Mouse (Mus musculus): ENCODE measurements around the gene Slc7a7. TPM values are rescaled to one million over a fixed set of nuclear protein-coding genes. Genes with fewer than 3 reads are reported as not detected.

Slc7a7 gene
- polyA plus RNA-seq, 1 experiment from 2014 or later: 5.7 TPM

DNA sequence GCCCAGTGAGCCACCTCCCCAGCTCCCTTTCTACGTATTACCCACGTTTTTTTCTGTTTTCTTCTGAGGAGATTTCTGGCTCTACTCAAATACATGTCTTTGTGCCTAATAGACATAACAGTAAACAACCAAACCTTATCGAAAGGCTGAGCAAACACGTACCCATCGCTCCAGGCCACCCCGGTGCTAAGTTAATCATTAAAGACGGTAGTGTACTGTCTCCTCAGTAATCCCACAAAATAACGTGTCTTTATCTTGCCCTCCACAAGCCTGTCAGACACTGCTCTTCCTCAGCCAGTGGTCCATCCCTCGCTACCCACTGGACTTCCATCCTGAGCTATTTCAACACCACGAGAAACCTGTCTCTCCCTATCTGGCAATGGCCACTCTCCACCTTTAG, 35.8 kb downstream of the Slc7a7 start:
- H3K27me3 ChIP-seq (replicated peaks): no peaks in the 10 kb centered on the region
- H3K4me3 ChIP-seq: no peak overlapping the region
- no peaks in the 10 kb centered on the region for H3K4me1 ChIP-seq
- H3K9ac ChIP-seq: no peak overlapping the region
- 74% methylated on average over 10 of the region's 10 CpGs for WGBS
- no peak for ATAC-seq (ENCODE audit: low FRiP score, low read depth)
- H3K9me3 ChIP-seq: no peaks in the 10 kb centered on the region
- no peak overlapping the region for H3K4me2 ChIP-seq (replicated peaks)
- H3K36me3 ChIP-seq: no peaks in the 10 kb centered on the region
- H3K27ac ChIP-seq: no peak overlapping the region

DNA sequence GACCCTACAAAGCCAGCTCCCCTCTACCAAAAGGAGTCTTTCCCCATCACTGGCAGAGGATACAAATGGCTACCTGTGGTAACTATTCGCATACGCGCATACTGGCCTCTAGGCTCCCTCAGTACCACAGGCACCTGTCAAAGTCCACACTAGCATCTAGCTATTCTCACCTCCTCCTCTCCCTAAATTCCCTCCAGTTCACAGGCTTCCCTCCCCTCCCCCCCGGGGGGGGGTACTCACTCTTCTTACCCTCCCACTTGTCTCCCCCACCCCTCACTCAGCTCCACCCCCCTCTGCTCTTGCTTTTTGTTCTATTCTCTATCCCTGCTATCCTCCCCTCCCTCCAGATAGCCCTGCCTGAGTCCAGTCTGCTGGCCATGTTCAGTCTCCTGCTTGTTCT, 37.0 kb downstream of the Slc7a7 start:
- no peak for ATAC-seq (ENCODE audit: low FRiP score, low read depth)
- H3K27ac ChIP-seq: no peak overlapping the region
- H3K4me1 ChIP-seq: no peaks in the 10 kb centered on the region
- 71% methylated on average over 4 of the region's 4 CpGs for WGBS
- H3K4me2 ChIP-seq (replicated peaks): no peak overlapping the region
- H3K27me3 ChIP-seq (replicated peaks): no peaks in the 10 kb centered on the region
- no peaks in the 10 kb centered on the region for H3K36me3 ChIP-seq
- H3K9ac ChIP-seq: no peak overlapping the region
- H3K9me3 ChIP-seq: no peaks in the 10 kb centered on the region
- no peak overlapping the region for H3K4me3 ChIP-seq

DNA sequence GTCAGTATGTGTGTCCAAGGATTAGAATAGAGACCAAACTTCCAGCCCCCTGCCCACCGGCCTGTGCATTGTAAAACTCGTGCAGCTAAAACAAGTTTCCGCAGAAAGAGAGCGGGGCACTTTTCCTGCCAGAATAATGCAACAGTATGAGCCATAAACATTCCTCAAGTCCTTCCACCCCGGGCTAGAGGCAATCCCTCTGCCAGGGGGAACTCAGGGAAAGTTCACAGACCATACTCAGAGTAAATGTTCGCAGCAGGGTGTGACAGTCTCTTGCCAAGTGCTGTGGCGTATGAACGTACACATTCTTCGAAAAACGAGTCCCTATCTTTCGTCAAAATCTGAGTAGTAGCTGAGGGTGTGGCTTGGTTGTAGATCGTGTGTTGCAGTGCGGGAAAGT, 38.0 kb downstream of the Slc7a7 start:
- H3K4me3 ChIP-seq: no peak overlapping the region
- WGBS: 69% methylated on average over 13 of the region's 13 CpGs
- no peaks in the 10 kb centered on the region for H3K4me1 ChIP-seq
- H3K4me2 ChIP-seq (replicated peaks): no peak overlapping the region
- H3K27ac ChIP-seq: no peak overlapping the region
- ATAC-seq (ENCODE audit: low FRiP score, low read depth): no peak
- H3K9me3 ChIP-seq: no peaks in the 10 kb centered on the region
- no peaks in the 10 kb centered on the region for H3K27me3 ChIP-seq (replicated peaks)
- no peaks in the 10 kb centered on the region for H3K36me3 ChIP-seq
- no peak overlapping the region for H3K9ac ChIP-seq

DNA sequence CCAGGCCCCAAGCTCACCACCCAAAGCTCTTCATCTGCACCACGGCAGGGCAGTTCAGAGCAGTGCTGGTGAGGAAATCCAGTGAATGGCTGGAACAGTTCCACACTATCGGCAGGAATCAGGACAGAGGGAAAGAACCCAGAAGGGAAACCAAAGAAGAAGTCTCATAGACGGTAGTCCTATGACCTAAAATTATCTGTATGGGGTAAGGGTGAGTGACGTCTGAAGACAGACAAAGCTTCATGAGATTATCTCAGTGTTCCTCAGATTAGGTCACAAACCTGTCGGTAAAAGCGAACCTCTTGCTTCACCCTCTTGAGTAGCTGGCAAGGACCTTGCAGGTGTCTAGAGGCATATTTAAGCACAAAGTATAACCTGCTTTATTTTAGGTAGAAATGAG, 40.4 kb downstream of the Slc7a7 start:
- WGBS: 91% methylated on average over 6 of the region's 6 CpGs
- Histone ChIP-seq H3K4me2 (replicated peaks) (no peak overlapping the region), H3K27ac (no peak overlapping the region), H3K36me3 (no peaks in the 10 kb centered on the region), H3K4me1 (no peaks in the 10 kb centered on the region), H3K9ac (no peak overlapping the region), H3K9me3 (no peaks in the 10 kb centered on the region), H3K27me3 (replicated peaks) (no peaks in the 10 kb centered on the region), H3K4me3 (no peak overlapping the region)
- no peak for ATAC-seq (ENCODE audit: low FRiP score, low read depth)

DNA sequence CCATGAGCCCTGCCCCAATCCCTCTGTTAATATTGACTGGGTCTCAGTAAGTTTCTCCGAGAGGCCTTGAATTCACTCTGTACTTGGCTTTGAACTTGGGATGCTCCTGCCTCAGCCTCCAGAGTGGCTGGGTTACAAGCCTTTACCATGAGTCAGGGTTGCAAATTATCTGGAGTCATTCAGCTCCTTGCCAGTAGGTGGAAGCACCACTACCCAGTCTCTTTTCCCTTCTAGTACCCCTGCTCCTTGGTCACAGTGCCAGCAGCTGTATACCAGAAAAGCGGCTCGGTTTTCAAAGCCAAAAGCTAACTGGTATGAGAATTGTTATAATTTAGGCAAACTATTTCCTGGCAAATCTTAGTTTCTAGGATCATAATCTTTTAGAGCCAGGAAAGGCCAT, 41.7 kb downstream of the Slc7a7 start:
- 81% methylated on average over 3 of the region's 3 CpGs for WGBS
- H3K9me3 ChIP-seq: peaks cover 4% of the 10 kb centered on the region; the same call in 1 of the 2 replicates
- no peak for ATAC-seq (ENCODE audit: low FRiP score, low read depth)
- no peak overlapping the region for H3K4me2 ChIP-seq (replicated peaks)
- no peak overlapping the region for H3K27ac ChIP-seq
- H3K9ac ChIP-seq: no peak overlapping the region
- peaks cover 4% of the 10 kb centered on the region; the same call in 1 of the 2 replicates for H3K36me3 ChIP-seq
- H3K4me1 ChIP-seq: no peaks in the 10 kb centered on the region
- no peaks in the 10 kb centered on the region for H3K27me3 ChIP-seq (replicated peaks)
- H3K4me3 ChIP-seq: no peak overlapping the region

DNA sequence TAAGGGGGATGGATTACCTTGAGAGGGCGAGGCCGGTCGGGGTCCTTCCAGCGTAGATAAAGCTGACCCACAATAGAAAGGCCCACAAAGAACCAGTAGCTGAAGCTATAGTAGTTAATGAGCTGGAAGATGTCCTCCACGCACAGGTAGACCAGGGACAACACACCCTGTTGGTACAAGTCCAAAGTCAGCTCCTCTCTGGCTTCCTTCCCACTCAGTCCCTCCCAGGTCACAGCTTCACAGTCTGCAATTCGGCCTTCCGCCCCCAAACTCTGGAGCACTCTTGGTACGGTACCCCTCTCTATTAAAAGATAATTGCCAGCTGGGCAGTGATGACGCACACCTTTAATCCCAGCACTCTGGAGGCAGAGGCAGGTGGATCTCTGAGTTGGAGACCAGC, 44.7 kb downstream of the Slc7a7 start:
- H3K4me1 ChIP-seq: no peaks in the 10 kb centered on the region
- peaks cover 4% of the 10 kb centered on the region; the same call in 1 of the 2 replicates for H3K9me3 ChIP-seq
- H3K4me2 ChIP-seq (replicated peaks): no peak overlapping the region
- H3K9ac ChIP-seq: no peak overlapping the region
- ATAC-seq (ENCODE audit: low FRiP score, low read depth): no peak
- no peak overlapping the region for H3K27ac ChIP-seq
- no peak overlapping the region for H3K4me3 ChIP-seq
- WGBS: 93% methylated on average over 9 of the region's 9 CpGs
- peaks cover 34% of the 10 kb centered on the region for H3K36me3 ChIP-seq
- H3K27me3 ChIP-seq (replicated peaks): no peaks in the 10 kb centered on the region

DNA sequence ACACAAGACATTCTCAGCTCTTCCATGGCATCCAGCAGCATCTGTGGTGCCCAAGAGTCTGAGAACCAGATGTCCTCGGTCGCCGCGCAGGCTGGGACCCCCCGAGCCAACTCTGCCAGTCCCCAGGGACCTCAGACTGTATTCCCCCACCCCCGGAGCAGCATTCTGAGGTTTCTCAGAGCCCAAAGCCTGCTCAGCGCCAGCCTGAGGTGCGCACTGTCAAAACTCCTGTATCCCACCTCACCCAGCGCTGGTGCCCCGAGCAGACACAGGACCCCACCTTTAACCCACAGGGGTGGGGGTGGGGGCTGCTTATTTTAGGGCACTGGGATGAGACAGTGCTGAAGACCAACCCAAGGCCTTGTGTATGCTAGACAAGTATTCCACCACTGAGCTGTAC, 46.1 kb downstream of the Slc7a7 start:
- Histone ChIP-seq H3K9ac (no peak overlapping the region), H3K36me3 (peaks cover 49% of the 10 kb centered on the region), H3K27ac (no peak overlapping the region), H3K4me1 (no peaks in the 10 kb centered on the region), H3K27me3 (replicated peaks) (no peaks in the 10 kb centered on the region), H3K4me2 (replicated peaks) (no peak overlapping the region), H3K4me3 (no peak overlapping the region), H3K9me3 (peaks cover 4% of the 10 kb centered on the region; the same call in 1 of the 2 replicates)
- peak; percentile 53; the same call in 1 of the 2 replicates for ATAC-seq (ENCODE audit: low FRiP score, low read depth)
- 97% methylated on average over 10 of the region's 10 CpGs for WGBS

DNA sequence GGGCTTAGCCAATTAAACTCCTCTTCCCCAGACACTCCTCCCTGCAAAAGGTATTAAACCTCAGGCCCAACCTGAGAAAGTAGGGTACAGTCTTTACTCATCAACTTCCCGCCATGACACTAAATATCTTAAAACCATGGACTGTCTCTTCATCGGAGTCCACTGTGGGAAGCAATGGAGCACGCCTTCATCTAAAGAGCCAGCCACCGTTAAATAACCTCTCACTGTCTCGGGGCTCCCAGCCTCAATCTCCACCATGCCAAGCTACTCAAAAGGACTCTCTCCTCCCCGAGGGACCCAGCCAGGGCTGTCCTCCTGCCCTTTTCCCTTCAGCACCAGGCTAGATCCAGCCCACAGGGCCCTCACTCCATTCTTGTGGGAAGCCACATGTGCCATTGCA, 47.0 kb downstream of the Slc7a7 start:
- Histone ChIP-seq H3K4me1 (no peaks in the 10 kb centered on the region), H3K27ac (no peak overlapping the region), H3K4me3 (no peak overlapping the region), H3K9me3 (peaks cover 4% of the 10 kb centered on the region; the same call in 1 of the 2 replicates), H3K4me2 (replicated peaks) (no peak overlapping the region), H3K36me3 (peaks cover 50% of the 10 kb centered on the region), H3K9ac (no peak overlapping the region), H3K27me3 (replicated peaks) (no peaks in the 10 kb centered on the region)
- no peak for ATAC-seq (ENCODE audit: low FRiP score, low read depth)
- 97% methylated on average over 6 of the region's 6 CpGs for WGBS

DNA sequence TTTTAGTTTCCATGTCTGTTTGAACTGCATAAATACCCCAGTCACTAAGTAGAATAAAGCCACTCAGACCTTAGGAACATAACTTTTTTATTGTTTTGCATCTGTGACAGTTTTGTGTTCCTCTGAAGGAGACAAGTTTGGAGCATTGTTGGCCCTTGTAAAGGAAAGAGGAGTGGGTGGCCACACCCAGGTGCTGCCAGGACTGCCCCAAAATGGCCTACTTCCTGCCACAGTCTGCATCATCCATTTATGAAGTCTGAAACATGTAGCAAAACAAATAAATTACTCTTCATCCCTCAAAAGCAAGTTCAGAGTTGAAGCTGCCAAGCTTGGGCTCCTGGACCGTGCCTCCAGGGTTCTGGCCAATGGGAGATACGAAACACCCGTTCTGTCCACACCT, 48.2 kb downstream of the Slc7a7 start:
- Histone ChIP-seq H3K4me3 (no peak overlapping the region), H3K27me3 (replicated peaks) (no peaks in the 10 kb centered on the region), H3K27ac (no peak overlapping the region), H3K36me3 (peaks cover 53% of the 10 kb centered on the region), H3K9me3 (peaks cover 4% of the 10 kb centered on the region; the same call in 1 of the 2 replicates), H3K4me2 (replicated peaks) (no peak overlapping the region), H3K4me1 (no peaks in the 10 kb centered on the region), H3K9ac (no peak overlapping the region)
- ATAC-seq (ENCODE audit: low FRiP score, low read depth): no peak
- 97% methylated on average over 3 of the region's 3 CpGs for WGBS

DNA sequence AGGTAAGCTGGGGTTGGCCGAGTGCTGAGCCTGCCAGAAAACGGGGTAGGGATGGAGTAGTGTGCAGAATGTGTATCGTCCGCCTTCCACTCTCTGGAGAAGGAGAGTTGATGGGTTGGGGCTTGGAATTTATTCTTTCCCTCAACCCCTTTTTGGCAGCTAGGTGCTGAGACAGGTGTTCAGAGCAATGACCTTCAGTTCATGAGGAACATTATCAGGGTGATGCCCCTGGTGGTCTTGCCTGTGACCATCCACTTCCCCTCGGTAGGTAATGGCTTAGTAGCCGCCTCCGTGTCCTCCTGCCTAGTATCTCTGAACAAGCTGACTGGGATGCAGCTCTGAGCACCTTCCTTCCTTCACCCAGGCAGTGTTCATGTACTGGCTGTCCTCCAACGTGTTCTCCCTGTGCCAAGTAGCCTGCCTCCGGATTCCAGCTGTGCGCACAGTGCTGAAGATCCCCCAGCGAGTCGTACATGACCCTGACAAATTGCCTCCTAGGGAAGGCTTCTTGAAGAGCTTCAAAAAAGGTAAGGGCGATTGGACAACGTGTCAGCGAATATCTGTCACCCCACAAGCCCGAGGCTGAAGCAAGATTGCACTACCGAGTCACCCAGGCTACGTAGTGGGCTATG, 50.0 kb downstream of the Slc7a7 start:
- Histone ChIP-seq H3K36me3 (peaks cover 67% of the 10 kb centered on the region), H3K27ac (no peak overlapping the region), H3K9ac (no peak overlapping the region), H3K4me3 (no peak overlapping the region), H3K9me3 (peaks cover 4% of the 10 kb centered on the region; the same call in 1 of the 2 replicates), H3K27me3 (replicated peaks) (no peaks in the 10 kb centered on the region), H3K4me2 (replicated peaks) (no peak overlapping the region), H3K4me1 (0 out of 2 replicates have a peak, but pooled peaks cover under 1% of the 10 kb centered on the region)
- 91% methylated on average over 18 of the region's 18 CpGs for WGBS
- ATAC-seq (ENCODE audit: low FRiP score, low read depth): no peak

DNA sequence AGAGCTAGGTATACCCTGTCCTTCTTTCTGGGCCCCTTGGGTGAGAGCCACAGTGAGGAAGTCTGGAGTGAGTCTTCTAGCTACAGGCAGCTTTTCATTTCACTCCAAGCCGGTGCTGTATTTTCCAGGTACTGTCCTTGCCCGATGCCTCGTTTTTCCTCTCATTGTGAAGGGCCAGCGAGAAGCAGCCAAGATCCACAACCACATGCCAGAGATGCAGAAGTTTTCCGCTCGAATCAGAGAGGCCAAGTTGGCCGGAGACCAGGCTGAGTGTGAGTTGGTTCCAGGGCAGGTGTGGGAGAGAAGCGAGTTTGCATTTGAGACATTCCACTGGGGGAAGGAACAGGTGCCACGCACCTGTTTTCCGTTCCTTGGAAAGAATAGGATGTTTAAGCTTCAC, 51.0 kb downstream of the Slc7a7 start:
- no peak overlapping the region for H3K4me3 ChIP-seq
- no peak overlapping the region for H3K4me2 ChIP-seq (replicated peaks)
- ATAC-seq (ENCODE audit: low FRiP score, low read depth): no peak
- H3K9me3 ChIP-seq: peaks cover 3% of the 10 kb centered on the region; the same call in 1 of the 2 replicates
- H3K27me3 ChIP-seq (replicated peaks): no peaks in the 10 kb centered on the region
- peaks cover 6% of the 10 kb centered on the region for H3K4me1 ChIP-seq
- H3K9ac ChIP-seq: no peak overlapping the region
- peaks cover 66% of the 10 kb centered on the region for H3K36me3 ChIP-seq
- 98% methylated on average over 10 of the region's 10 CpGs for WGBS
- H3K27ac ChIP-seq: no peak overlapping the region

DNA sequence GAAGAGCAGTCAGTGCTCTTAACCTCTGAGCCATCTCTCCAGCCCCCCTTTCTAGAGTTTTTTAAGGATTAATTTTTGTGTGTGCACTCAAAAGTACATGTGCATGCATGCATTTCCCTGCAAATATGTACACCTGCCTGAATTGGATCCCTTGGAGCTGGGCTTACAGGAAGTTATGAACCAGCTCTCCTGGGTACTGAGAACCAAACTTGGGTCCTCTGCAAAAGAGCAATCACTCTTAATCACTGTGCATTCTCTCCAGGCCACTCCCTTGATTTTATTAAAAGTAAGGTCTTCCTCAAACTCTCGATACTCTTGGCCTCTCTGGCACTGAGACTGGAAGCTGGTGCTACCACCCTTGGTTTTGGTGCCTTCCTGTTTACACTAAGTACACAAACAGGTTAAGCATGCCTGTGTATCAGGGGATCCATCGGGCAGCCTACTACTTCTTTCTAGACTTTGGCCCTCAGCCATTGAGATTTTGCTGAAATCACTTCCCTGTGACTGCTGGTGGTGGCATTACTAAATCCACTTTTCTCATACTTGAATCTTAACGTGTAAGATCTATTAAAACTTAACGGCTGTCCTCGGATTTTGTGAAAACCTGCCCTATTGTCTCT, 52.4 kb downstream of the Slc7a7 start:
- Histone ChIP-seq H3K27ac (no peak overlapping the region), H3K4me1 (peaks cover 8% of the 10 kb centered on the region), H3K4me3 (no peak overlapping the region), H3K9me3 (no peaks in the 10 kb centered on the region), H3K36me3 (peaks cover 55% of the 10 kb centered on the region), H3K27me3 (replicated peaks) (no peaks in the 10 kb centered on the region), H3K9ac (no peak overlapping the region), H3K4me2 (replicated peaks) (no peak overlapping the region)
- 95% methylated on average over 5 of the region's 5 CpGs for WGBS
- ATAC-seq (ENCODE audit: low FRiP score, low read depth): no peak

DNA sequence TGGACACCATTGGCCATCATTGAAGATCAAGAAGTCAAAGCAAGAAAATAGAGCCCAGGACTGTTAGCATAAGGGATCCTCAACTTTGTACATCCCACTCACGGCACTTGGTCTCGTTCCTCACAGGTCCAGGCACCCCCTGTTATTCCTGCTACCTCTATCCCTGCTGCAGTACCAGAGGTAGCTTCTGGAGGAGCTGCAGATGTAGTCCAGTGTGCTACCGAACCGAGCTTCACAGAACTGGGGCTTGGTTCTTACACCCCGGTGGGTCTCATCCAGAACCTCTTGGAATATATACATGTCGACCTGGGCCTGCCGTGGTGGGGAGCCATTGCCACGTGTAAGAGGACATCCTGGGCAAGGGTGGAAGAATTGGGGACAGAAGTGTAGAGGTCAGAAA, 54.4 kb downstream of the Slc7a7 start:
- no peak overlapping the region for H3K4me2 ChIP-seq (replicated peaks)
- H3K9ac ChIP-seq: no peak overlapping the region
- WGBS: 97% methylated on average over 8 of the region's 8 CpGs
- H3K27me3 ChIP-seq (replicated peaks): no peaks in the 10 kb centered on the region
- no peak overlapping the region for H3K4me3 ChIP-seq
- peaks cover 35% of the 10 kb centered on the region for H3K36me3 ChIP-seq
- H3K4me1 ChIP-seq: peaks cover 8% of the 10 kb centered on the region
- no peak for ATAC-seq (ENCODE audit: low FRiP score, low read depth)
- no peaks in the 10 kb centered on the region for H3K9me3 ChIP-seq
- H3K27ac ChIP-seq: no peak overlapping the region

All from neural tube, embryonic 12.5 days (tissue).